Mouse (Mus musculus): ENCODE data around the gene Acp1. TPM values are rescaled to one million over a fixed set of nuclear protein-coding genes. Genes with fewer than 3 reads are reported as not detected.

Acp1 gene
- 118 and 130 TPM in 2 replicates for polyA plus RNA-seq (2015; fragmentation: Nextera tagmentation; extraction: Ambion mirVana)

DNA sequence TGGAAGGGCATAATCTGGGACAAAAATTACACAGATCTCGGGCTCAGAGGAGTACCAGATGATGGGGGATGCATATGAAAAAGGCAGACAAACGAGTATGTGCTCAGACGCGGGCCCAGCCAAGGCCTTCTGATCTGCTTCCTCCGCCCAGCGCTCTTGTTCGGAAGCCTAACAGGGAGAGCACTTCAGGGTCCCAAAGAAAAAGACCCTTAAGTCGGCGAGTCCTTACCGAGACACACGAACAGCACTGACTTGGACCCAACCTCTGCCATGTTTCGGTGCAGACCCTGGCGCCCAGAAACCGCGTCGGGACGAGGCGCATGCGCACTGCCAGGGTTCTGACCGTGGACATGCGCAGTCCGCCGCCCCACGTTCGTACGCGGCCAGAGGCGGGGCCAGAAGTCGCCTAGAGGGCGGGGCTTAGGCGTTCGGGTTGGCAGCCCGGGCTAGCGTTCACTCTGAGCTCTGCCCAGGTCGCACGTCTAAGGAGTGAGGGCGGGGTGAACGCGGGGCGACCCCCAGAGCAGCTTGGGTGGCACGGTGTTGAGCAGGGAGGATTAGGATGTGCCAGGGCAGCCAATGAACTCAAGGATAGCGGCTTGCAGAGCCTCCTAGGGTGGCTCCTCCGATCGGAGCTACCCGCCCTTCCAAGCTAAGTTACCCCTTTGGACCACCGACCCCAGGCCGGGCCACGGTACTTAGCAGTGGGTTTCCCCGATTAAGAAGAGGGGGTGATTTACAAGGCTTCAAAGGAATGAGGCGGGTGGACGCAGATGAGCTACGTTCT lies at the start of gene Acp1, which contains the start of gene Sh3yl1:
Acp1 (minus strand) TSS at position 329 of the 787 bp plus-strand sequence.
Sh3yl1 (plus strand) TSS at position 408 of the 787 bp plus-strand sequence.

DNA sequence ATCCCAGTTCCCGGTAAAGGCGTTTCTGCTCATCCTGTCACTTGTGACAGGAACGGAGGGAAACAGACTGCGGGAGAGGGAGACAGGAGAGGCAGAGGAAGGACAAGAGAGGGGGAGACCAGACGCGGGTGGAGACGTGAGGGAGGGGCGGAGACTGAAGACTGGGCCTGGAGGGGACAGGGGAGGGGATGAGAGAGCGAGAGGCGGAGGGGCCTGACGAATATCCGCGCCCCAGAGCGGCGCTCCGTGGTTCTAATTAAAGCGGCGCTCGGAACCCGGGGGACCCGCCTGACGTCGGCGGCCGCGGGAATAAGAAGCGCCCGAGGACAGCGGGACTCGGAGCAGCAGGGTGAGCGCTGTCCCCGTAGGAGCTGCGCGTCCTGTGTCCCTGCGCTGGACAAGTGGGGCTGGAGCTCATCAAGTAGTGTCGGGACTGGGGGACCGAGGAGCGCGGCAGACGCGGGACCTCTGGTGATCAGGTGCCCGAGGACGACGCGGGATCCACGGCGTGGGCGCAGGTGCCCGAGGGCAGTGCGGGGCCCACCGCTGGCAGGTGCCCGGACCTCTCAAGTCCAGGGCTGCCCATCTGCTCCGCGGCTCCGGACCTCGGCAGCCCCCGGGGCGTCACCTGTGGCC lies 27.3 kb downstream of the Acp1 start, which contains the start of gene Alkal2:
Alkal2 (plus strand) TSS at position 337 of the 636 bp plus-strand sequence.

Other genes starting within 250 kb of the Acp1 start
- gene Alkal2, start 27.3 kb downstream of the Acp1 start, polyA plus RNA-seq (2015; fragmentation: Nextera tagmentation; extraction: Ambion mirVana) = 2.1 and 2.8 TPM in 2 replicates
- gene Sh3yl1, start 79 bp upstream of the Acp1 start, polyA plus RNA-seq (2015; fragmentation: Nextera tagmentation; extraction: Ambion mirVana) = 42.6 and 46.0 TPM in 2 replicates
- gene Fam110c, start 162.3 kb upstream of the Acp1 start, polyA plus RNA-seq (2015; fragmentation: Nextera tagmentation; extraction: Ambion mirVana) = 0.09 TPM in 2 replicates